Mouse (Mus musculus) left cerebral cortex, postnatal 4 days (tissue): ENCODE data around the gene Cmss1. TPM values are rescaled to one million over a fixed set of nuclear protein-coding genes. Genes with fewer than 3 reads are reported as not detected.

ENCODE experiments used
- DNase-seq: peaks from one replicate; pipeline ENCODE4 v3.0.0-alpha.2; 2022
- intact Hi-C: fragments of 180-260 bp; cut with DNase I; formaldehyde crosslinking; loops from one replicate; pipeline ENCODE4 v1.15.1; 2025
- total RNA-seq, 2 experiments: library from RNA; stranded (reverse); gene quantifications; 2 replicates each; pipeline ENCODE4 v1.2.3; 2021

The Cmss1 gene
- total RNA-seq, 2 experiments from 2014 or later = 16.4 to 17.0 TPM

DNA sequence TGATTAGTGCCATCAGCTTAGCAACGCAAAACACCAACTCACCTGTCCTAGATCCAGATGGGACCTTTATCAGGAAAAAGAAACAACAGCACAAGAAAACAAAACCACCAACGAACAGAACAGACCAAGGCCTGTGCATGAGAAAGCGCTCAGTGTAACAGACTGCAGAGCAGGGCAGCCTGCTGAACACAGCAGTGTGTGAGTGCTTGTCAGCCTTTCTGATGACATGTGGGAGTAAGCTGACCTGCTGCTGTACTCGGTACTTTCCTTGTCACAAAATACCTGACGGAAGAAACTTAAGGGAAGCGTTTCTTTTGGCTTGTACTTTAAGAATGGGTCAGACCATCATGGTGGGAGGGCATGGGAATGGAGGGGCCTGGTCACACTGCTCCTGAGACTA, 250.2 kb downstream of the Cmss1 start:
- no peak for DNase-seq
- intact Hi-C loops = no loop called here

DNA sequence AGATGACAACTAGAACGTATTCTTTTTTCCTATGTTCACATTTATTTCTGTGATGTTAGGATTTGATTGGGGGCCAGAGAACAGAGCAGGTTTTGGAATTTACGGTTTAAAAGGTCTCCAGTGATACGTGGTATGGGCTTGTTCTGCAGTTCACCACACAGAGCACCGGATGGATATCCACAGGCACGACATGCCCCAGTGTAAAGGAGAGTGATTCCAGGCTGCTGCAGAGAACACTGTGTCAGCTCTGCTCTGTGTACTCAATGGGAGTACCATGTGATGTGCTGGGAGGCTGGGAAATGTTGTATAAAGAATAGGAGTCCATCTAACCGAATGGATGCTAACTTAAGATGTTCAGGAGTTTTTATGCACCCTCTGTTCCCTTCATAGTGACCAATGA, 252.7 kb downstream of the Cmss1 start:
- DNase-seq = no peak
- intact Hi-C loops = no loop called here

DNA sequence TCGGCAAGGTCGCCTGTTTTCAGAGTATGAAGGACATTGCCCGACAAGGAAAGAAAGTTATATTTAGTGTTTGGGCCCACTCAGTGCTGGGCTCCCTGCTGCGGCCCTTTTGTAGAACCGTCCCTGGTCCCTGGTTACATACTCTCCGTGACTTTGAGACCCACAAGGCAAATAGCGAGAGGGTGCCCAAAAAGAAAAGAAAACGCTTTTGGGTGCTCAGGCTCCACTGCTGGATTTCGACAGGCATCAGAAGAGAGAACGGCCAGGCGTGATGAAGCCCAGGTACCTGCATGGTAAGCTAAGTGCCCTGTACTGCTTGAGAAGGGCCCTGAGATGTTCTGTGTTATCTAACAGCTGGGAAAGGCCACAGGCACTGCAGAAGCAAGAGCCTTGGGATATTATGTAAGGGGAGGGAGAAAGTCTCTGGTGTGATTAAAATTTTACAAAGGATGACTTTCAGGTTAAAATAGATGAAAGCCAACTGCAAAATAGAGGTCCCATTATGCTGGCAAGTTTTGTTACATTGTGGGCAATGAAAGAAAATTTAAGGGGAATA, 253.4 kb downstream of the Cmss1 start:
- intact Hi-C loops = no loop called here
- DNase-seq = no peak

DNA sequence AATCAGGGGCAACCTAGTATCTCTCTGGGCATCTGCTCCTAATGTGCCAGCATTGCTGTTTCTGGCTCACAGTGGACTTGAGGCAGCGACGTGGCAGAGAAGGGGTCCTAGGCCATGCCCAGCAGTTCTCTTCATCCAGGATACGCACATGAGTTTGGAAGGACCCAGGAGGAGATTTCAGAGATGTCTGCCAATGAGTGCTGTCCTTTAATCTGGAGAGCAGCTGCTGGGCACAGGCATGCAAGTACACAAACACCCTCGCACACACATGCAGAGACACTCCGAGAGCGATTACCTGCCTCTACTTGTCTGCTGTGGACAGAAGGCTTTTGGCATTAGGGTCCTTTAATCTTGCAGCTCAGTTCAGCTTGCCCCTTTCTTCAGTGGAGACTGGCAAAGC, 253.9 kb downstream of the Cmss1 start, which contains the start of gene Filip1l:
Gene Filip1l, plus strand, starts transcription at position 343 of the 400 bp plus-strand sequence.
- intact Hi-C loops = no loop called here
- DNase-seq = no peak

DNA sequence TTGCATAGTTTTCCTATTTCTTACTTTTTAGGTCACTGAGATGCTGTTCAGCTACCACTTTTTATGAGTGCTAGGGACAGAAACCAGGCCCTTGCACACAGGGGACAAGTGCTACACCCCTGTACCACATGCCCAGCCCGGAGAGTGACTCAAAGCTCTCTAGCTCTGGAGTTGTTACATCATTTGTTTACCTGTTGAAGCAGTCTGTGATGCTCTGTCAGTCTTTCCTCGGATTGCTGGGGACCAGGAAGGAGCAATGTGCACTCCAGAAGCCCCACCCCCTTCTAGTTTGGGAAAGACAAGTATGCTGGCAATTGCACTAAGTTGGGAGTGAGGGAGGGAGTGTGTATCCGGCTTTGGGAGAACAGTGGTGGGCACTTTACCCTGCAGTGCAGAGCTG, 257.0 kb downstream of the Cmss1 start:
- intact Hi-C loops = no loop called here
- no peak for DNase-seq

DNA sequence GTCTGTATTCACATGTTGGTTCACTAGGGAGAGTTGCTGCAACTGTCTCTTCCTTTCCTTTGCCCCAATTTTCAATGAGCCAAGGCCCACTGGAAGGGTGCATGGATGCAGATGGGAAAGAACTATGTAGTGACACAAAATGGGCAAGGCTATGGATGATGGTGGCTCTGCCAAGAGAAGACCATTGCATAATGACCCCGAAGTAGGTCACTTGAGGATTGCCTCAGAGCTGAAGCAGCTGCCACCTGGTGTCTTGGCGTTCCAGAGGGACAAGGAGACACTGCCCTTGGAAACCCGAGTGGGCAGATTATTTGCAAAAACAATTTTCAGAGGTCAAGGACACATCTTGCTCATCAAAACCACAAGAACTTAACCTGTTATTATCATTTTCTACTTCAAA, 257.6 kb downstream of the Cmss1 start:
- no peak for DNase-seq
- intact Hi-C loops = no loop called here

DNA sequence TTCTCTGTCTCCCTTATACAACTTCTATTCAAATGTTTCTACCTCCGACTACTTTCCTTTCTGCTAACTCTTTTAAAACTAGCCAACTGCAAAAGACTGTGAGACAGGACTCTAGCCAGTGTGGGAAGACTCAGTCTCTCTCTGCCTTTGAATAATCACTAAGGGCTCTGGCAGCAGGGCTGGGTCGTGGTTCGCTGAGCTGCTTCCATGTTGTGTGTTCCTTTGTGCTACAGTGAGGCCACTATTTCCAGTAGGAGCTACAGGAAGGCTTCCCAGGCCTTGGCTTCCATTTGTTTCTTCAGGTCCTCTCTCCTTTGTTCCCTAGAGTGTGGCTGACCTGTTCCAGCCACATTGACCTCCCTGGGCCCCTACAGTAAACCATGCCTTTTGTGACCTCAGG, 260.4 kb downstream of the Cmss1 start:
- DNase-seq = no peak
- intact Hi-C loops = no loop called here

DNA sequence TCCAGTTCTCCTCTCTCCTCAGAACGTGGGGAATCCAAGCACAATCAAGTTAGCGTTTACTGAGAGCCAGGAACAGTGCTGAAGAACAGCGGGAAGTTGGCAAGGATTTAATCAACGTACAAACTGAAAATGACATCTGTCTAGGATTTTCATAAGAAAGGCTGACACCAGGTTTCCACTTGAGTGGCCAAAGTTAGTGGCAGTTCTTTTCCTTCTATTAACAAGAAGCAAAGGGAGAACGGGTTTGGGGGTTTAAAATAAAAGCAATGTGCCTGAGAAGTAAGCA, 266.1 kb downstream of the Cmss1 start:
- DNase-seq = peak; percentile 41
- intact Hi-C loops = no loop called here

DNA sequence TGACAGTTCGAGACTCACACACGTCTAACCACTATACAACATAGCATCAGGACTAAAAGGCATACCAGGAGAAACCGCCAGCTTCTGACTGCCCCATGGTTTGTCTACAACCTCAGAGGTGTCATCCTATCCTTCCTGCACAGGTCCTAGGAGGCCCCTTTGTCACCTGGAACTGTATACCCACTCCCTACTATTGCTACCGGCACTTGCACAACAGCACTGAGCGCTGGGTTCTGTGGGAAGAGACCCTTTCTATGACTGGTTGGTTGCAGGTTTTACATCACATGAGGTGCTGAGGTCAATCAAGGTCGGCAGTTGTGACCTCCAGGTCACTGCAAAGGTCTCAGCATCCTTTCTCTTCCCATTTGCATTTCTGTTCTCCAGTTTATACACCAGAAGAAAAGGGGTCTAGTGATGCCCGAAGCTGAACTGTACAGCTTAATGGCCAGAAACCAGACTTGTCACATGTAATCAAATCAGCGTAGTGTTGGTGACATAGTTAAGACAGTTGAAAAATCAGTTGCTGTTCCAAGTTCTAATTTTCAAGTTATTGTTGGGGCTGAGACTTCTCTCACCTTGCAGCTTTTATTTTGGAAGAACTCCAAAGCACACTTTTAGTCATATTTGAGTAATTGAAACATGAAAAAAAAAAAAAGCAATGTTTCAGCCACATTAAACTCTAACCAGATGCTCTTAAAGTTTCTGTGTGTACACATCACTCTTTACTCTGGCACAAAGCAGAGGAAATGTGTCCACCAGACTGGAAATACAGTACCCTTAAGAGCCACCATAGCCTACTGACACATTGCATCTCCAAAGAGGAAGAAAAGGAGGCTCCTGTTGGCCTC, 266.7 kb downstream of the Cmss1 start:
- intact Hi-C loops = no loop called here
- DNase-seq = no peak

DNA sequence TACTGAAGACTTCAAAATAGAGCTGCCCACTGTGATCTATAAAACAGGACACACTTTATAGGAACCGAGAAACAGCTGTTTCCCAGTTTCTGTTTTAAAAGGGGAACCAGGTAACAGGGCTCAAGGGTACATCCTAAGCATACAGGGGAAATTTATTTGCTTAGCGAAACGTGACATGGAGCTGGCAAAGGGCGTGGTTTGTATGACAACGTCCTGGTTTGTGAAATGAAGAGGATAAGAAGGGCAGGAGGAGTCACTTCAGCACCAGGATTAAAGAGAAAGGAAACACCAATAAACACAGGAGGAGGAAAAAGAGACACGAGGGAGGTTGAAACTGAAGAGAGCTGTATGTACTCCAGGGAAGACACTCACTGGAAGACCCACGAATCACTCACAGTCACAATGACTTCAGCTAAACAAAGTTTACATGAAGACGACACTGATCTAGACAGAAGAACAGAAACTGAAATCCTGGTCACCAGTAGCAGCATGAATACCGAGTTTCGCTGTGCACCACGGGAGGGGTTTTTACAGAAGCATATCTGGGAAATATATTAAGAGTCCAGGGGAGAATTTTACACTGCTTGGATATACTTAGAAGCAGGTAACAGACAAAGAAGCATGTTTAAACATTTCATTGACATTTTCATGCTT, 269.8 kb downstream of the Cmss1 start:
- no peak for DNase-seq
- intact Hi-C loops = no loop called here

DNA sequence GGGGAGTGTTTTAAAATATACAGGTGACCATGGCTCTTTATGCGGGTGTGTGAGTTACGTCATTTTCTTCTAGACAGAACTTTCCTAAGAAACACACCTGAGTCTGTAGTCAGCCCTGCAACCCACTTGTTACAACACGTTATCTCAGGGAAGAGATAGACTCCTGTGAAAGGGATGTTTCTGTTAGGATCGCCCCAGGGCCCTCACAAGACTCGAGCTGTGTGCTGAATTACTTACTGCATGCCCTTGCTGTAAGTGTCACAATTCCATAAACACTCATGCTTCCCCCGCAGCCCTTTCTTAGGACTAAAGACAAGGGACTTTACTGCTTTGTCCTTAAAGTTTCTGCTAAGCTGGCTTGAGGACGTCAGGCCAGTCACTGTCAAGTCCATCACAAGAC, 274.4 kb downstream of the Cmss1 start:
- intact Hi-C loops = no loop called here
- no peak for DNase-seq

DNA sequence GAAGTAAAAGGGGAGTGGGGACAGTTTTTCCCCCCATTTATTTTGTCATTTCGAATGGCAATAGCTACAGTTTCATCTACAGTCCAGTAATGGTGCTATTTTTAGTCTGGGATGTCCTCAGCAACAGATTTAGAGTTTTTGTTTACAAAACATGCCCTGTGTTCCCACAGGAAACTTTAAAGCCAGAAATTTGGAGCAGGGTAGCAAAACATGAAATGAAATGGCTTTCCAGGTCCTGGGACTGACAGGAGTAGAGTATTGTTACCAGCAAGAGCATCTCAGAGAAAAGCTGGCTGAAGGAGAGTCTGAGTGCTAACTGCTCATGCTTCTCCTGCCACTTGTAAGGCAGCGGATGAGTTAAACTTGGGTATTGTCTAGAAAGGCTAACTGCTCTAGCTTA, 276.6 kb downstream of the Cmss1 start:
- intact Hi-C loops = no loop called here
- no peak for DNase-seq

DNA sequence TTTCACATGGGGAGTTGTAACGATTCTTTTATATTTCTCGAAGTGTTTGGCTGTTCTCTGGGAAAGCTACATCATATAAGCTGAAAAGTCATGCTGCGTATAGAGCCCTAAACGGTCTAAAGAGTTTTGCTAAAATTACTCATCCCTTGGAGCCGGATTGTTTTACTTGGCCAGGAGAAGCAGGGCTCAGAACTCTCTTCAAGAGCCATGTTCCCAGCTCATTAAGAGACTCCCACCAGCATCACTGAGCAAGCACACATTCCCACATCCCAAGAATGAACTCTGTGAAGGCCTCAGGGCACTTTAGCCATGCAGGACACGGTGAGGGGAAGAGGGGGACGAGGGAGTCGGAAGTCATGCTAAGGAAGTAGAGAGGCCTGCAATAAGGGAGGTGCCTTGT, 277.6 kb downstream of the Cmss1 start:
- DNase-seq = no peak
- intact Hi-C loops = no loop called here

DNA sequence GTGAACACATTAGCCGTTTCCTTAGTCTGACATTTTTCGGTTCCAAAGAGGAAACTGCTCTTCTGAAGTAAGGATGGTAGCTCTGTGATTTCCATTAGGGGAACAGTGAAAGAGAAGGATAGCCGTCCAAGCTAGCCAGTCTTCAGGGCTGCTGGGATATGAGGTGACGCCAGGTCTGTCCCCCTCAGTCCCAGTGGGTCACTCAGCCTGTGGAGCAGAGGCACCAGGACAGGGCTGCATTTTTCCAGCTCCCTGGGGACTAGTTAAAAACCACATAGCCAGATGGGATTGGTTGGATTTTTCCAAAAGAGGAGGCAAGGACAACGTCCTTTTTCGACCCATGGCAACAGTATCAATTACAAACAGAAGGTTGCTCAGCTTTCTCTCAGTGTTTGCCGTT, 279.7 kb downstream of the Cmss1 start:
- DNase-seq = no peak
- intact Hi-C loops = no loop called here

DNA sequence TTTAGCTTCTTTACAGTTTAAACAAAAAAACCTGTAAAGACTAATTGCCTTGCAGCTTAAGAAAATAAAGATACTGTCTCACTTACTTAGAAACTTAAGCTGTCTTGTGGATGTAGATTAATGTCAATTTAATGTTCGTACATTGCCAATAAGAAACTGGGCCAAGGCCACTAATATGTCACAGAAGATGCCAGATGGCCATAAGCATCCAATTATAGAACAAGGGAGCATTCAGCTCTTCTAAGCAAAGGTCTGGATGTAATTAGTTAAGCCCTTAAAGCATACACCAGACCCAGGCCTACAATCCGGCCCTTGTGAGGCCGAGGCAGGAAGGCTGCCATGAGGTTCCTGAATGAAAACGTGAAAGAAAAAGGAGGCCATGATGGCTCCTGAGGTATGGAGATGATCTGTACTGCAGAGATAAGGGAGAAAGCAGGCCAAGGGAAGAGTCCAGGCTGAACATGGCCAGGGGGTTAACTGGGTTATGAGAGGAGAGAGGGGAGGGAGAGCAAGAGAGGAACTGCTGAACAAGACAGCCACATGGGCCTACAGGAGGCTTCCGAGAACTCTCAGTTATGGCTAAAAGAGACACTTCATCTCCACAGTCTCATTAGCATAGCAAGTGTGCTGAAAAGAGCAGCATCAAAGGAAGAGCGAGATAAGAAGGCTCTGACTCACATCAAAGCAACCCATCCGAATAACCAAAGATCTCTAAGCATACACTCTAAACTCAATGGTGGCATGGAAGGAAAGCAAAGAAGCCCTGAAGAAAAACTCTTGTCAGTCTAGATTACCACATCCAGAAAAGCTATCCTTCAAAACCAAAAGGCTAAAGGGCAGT, 287.2 kb downstream of the Cmss1 start:
- intact Hi-C loops = no loop called here
- DNase-seq = no peak

DNA sequence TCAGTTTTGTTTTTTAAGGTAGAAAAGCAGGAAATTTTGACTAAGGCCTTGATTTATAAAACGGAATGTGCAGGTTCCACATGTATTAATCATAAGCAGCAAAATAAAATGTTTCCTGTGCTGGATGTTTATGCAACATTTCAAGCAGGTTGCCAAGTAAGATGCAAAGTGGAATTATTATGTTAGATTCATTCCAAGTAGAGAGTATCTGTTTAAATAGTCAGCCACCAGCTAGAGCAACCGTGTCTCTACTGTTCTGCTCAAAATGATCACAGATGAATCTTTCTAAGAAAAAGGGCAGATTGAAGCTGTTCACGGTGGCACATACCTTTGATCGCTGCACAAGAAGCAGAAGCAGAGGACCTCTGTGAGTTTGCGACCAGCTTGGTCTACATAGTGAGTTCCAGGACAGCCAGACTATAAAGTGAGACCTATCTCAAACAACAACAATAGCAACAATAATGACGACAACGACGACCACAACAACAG, 288.0 kb downstream of the Cmss1 start:
- DNase-seq = no peak

DNA sequence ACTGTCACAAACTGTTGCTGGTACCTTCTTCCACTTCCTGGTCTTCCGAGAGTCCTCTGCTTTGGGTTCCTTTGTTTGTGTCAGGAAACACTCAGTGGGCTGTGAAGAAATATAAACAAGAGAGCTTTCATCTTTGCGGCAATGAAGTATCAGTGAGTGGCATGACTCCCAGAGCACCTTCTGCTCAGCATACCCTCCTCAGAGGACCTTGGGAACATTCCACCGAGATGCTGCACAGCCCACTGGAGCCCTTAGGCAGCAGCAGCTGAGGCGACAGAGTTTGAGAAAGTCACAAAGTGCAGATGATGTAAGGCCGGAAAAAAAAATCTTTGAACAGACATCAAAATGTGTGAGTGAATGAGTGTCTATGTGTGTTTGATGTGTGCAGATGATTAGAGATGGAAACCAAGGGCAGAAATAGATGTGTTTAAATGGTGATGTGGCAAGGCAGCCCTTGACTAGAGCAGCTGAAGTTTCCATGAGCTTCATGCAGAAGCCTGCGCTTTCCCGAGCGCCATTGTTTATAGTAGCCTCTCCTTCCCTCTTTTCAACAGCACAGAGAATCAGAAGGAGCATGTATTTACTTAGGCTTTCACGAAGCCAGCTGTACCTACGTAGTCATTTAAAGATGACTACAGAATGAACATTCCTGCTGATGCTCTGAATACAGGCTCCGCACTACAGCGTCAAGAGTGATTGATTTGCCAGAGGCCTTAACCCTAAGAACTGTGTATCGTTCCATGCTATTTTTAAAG, 288.6 kb downstream of the Cmss1 start:
- intact Hi-C loops = no loop called here

More for the DNA sequence above, 288.0 kb downstream of the Cmss1 start:
- intact Hi-C loops = no loop called here

DNA sequence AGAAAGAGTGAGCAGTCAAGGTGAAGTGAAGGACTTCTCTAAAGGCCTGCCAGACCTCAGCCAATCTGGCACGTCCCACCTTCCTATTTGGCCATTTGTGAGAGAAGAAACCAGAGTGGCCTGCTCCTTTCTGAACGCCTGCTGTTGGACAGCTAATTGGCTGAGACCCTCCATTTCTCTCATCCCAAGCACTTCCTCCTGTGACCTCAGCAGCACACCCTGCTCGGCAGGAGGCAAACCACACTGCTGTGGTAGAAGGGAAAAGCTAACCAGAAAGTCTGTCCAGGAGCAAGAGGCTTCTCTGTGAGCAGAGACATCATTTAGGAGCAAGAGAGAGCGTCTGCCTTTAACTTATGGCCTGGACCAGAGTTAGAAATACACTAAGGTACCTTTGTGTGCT, 289.5 kb downstream of the Cmss1 start:
- DNase-seq = no peak
- intact Hi-C loops = no loop called here

More for the DNA sequence above, 288.6 kb downstream of the Cmss1 start:
- no peak for DNase-seq

DNA sequence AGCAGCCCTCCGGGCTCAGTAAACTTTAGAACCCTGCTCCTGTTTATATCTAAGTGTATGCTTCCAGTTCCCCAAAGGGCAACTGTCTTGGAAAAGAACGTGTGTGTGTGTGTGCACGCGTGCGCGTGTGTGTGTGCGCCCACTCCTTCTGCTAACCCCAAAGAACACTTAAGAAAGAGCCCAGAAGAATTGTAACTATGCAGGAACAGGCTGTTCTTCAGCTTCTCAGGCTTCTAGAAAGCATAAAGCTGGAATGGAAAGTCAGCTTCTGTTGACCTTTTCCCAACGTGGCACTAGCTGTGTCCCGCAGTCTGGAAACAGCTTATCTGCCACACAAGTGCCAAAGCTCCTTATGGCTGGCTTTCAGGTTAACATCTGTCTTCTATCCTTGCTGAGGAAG, 291.6 kb downstream of the Cmss1 start:
- intact Hi-C loops = no loop called here
- DNase-seq = no peak

DNA sequence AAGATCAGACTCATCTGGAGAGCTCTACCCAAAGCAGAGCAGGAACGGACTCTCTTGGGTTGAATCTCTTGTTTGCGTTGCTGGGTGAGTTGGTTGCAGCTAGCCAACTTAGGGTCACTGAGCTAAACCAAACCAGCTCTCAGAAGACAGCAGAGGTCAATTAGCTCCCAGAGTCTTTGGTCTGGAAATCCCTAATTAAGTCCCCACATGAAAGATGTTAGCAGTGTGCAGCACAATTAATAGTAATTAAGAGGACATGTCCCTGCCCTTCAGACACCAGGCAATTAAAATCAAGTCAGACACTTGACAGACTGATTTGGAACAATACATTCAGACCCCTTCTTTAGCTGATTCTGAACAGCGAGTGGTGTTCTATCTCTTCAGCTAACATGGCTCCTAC, 292.4 kb downstream of the Cmss1 start:
- intact Hi-C loops = no loop called here
- no peak for DNase-seq
